Mouse (Mus musculus) liver, adult 2 months (tissue): Measurements from ENCODE around the gene Cox17.

Experiments
- CTCF ChIP-seq: fragments of 200-500 bp; IDR thresholded peaks from 2 replicates; pipeline ENCODE4 v1.5.1; 2011; ENCODE audit warnings: low read depth, low read length, control low read depth
- POLR2A ChIP-seq: fragments of 200-500 bp; IDR thresholded peaks from 2 replicates; pipeline ENCODE4 v1.6.1; 2011; ENCODE audit warnings: low read length, control low read depth; ENCODE audit not compliant: insufficient read depth; ENCODE audit errors: extremely low read depth

GRCm38 (mm10) chr16:38346529-38347325 is at the start of gene Cox17, which contains the start of gene Gm21987:
- TF ChIP-seq CTCF: no peak
- TF ChIP-seq POLR2A: 0 out of 2 replicates have a peak, but pooled peaks have one; percentile 35
